Mouse (Mus musculus) thymus, adult 2 months (tissue): ENCODE results near the gene Sept11.

Experiments
- CTCF ChIP-seq: fragments of 200-500 bp; IDR thresholded peaks from 2 replicates; pipeline ENCODE4 v1.5.1; 2012; ENCODE audit warnings: mild to moderate bottlenecking, control low read depth, low read length, moderate library complexity, borderline replicate concordance; ENCODE audit not compliant: control insufficient read depth, poor library complexity, insufficient read depth; ENCODE audit errors: extremely low read depth
- POLR2A ChIP-seq: fragments of 200-500 bp; IDR thresholded peaks from 2 replicates; pipeline ENCODE4 v1.6.1; 2012; ENCODE audit warnings: mild to moderate bottlenecking, low read length, control low read depth, moderate library complexity; ENCODE audit not compliant: control insufficient read depth, poor library complexity, insufficient read depth; ENCODE audit errors: extremely low read depth

- TF ChIP-seq CTCF, result no peak
- TF ChIP-seq POLR2A, result no peak
These were observed 75.4 kb downstream of the Sept11 start for GRCm38 (mm10) chr5:93168654-93169053.
